Mouse (Mus musculus): ENCODE measurements at regions not wholly inside any gene's neighbourhood (a gene's known extent, or its start where the extent isn't known, plus 50 kb on each side); places are given as distances from the start of the nearest gene placed in this dataset.

- TF ChIP-seq CTCF (IDR thresholded peaks at IDR 0.05; ENCODE audit: borderline replicate concordance, extremely low read depth, insufficient read depth, insufficient read length) (no peak), POLR2A (IDR thresholded peaks at IDR 0.05; ENCODE audit: borderline replicate concordance, extremely low read depth, insufficient read depth, insufficient read length, poor library complexity, severe bottlenecking) (no peak)
Observed at GRCm38 (mm10) chr4:153693881-153694280, 211.3 kb upstream of the Ajap1 start.

Data from brain, embryonic 14.5 days (tissue).